9 mouse cellular contexts compared by ENCODE assay signal in genomic region chr9:29407954-29408353, GRCm38 (mm10).
DNase-seq lines count a peak whose midpoint lies in the region; ATAC-seq lines count a peak whose summit lies in the region.
"Had no signal": no experiment of that assay in that cellular context is flagged by ENCODE, and none has a peak within 500 bp of the region (broad histone marks: within the 10 kb centered on the region; RNA-seq: fewer than 3 reads in every experiment).

No protein-coding gene starts in this region.

- H3K4me2 ChIP-seq in kidney, embryonic 16.5 days (replicated peaks; ENCODE audit: low read depth, low read length) = no peak overlapping the region
- H3K4me2 ChIP-seq in heart, embryonic 12.5 days = no peak overlapping the region
- H3K4me2 ChIP-seq: limb, embryonic 13.5 days had no signal

- intact Hi-C loops in gastrocnemius, postnatal 36 days (cut with DNase I) = loop anchor here (5.0 kb wide), 1 partner anchor 1146 kb away; no protein-coding TSS in a partner anchor

- DNase-seq in adrenal gland, adult (ENCODE audit: inconsistent age in 2 of 2, low spot score in 1 of 2) = peak; percentile 7 to 72
- DNase-seq in adrenal gland, adult 8-10 months = no peak
- peak; percentile 34 for DNase-seq in kidney, adult 9 months
- peak; percentile 4 for DNase-seq in c-Kit-positive CD71-positive TER-119-positive erythroid progenitor cells, embryonic 14.5 days (ENCODE audit: low spot score)
- DNase-seq in lung, postnatal 14 days = peak; percentile 15
- DNase-seq in gastrocnemius, postnatal 36 days = no peak

- ATAC-seq in kidney, embryonic 16.5 days (ENCODE audit: low FRiP score, low TSS enrichment) = no peak
- ATAC-seq in heart, embryonic 12.5 days (ENCODE audit: insufficient number of reproducible peaks, low FRiP score) = no peak

- H3K4me3 ChIP-seq in kidney, embryonic 16.5 days (ENCODE audit: low read length) = no peak overlapping the region
- H3K4me3 ChIP-seq in heart, embryonic 12.5 days = no peak overlapping the region
- H3K4me3 ChIP-seq: limb, embryonic 13.5 days had no signal

- H3K27ac ChIP-seq in kidney, embryonic 16.5 days (ENCODE audit: low read length) = no peak overlapping the region
- H3K27ac ChIP-seq in heart, embryonic 12.5 days (ENCODE audit: poor library complexity, severe bottlenecking) = no peak overlapping the region
- H3K27ac ChIP-seq: limb, embryonic 13.5 days had no signal

- H3K9ac ChIP-seq in kidney, embryonic 16.5 days (replicated peaks; ENCODE audit: low read length) = no peak overlapping the region
- H3K9ac ChIP-seq in heart, embryonic 12.5 days = no peak overlapping the region
- H3K9ac ChIP-seq: limb, embryonic 13.5 days had no signal

- no peaks in the 10 kb centered on the region for H3K9me3 ChIP-seq in kidney, embryonic 16.5 days (ENCODE audit: low read length)
- H3K9me3 ChIP-seq in heart, embryonic 12.5 days (replicated peaks) = no peaks in the 10 kb centered on the region
- H3K9me3 ChIP-seq: limb, embryonic 13.5 days had no signal

- H3K36me3 ChIP-seq in kidney, embryonic 16.5 days (ENCODE audit: insufficient read depth, low read length) = no peaks in the 10 kb centered on the region
- no peaks in the 10 kb centered on the region for H3K36me3 ChIP-seq in heart, embryonic 12.5 days
- H3K36me3 ChIP-seq: limb, embryonic 13.5 days had no signal

- peaks cover 13% of the 10 kb centered on the region for H3K4me1 ChIP-seq in kidney, embryonic 16.5 days (ENCODE audit: insufficient read depth, low read length)
- H3K4me1 ChIP-seq in heart, embryonic 12.5 days (replicated peaks) = 0 out of 2 replicates have a peak, but pooled peaks cover 7% of the 10 kb centered on the region

- H3K27me3 ChIP-seq in kidney, embryonic 16.5 days (ENCODE audit: insufficient read depth, low read length) = peaks cover 7% of the 10 kb centered on the region; the same call in 1 of the 2 replicates
- H3K27me3 ChIP-seq in heart, embryonic 12.5 days (replicated peaks) = peaks cover 19% of the 10 kb centered on the region; the same call in 1 of the 2 replicates

Comparison
In these comparisons a context has a peak if more than half of its experiments do, and no peak if none do; other contexts are left out.
1. DNase-seq: peak in adrenal gland, adult (2 of 2), kidney, adult 9 months (single experiment), c-Kit-positive CD71-positive TER-119-positive erythroid progenitor cells, embryonic 14.5 days (single experiment) and lung, postnatal 14 days (single experiment); none in adrenal gland, adult 8-10 months (single experiment) and gastrocnemius, postnatal 36 days (0 of 2).